ENCODE assay signal across 8 mouse cellular contexts in genomic region chr15:78914823-78915659, GRCm38 (mm10). TPM values are rescaled to one million over a fixed set of nuclear protein-coding genes. Genes with fewer than 3 reads are reported as not detected.
DNase-seq lines count a peak whose midpoint lies in the region; ATAC-seq and TF ChIP-seq lines count a peak whose summit lies in the region.

No protein-coding gene starts in this region.

- H3K36me3 ChIP-seq in heart, embryonic 12.5 days = peaks cover 34% of the 10 kb centered on the region
- H3K36me3 ChIP-seq in ES-E14 (ENCODE audit: control insufficient read depth, insufficient read depth, low read length, poor library complexity, severe bottlenecking) = peaks cover 24% of the 10 kb centered on the region; the same call in 1 of the 2 replicates
- H3K36me3 ChIP-seq in forebrain, embryonic 15.5 days = peaks cover 18% of the 10 kb centered on the region
- peaks cover 5% of the 10 kb centered on the region for H3K36me3 ChIP-seq in liver, embryonic 16.5 days (ENCODE audit: control insufficient read depth, insufficient read depth)

- 50% methylated on average over 8 of the region's 8 CpGs for WGBS in heart, embryonic 12.5 days
- 44% methylated on average over 8 of the region's 8 CpGs for WGBS in forebrain, embryonic 15.5 days
- WGBS in liver, embryonic 16.5 days (ENCODE audit: insufficient replicate concordance) = 43% methylated on average over 8 of the region's 8 CpGs

- H3K4me3 ChIP-seq in heart, embryonic 12.5 days = peak overlapping the region; percentile 65
- peak overlapping the region; percentile 85 to 92 for H3K4me3 ChIP-seq in ES-E14 (ENCODE audit: insufficient read depth in 1 of 2, low read depth in 1 of 2, low read length in 2 of 2, poor library complexity in 1 of 2, severe bottlenecking in 1 of 2)
- peak overlapping the region; percentile 67 for H3K4me3 ChIP-seq in forebrain, embryonic 15.5 days
- peak overlapping the region; percentile 68 for H3K4me3 ChIP-seq in liver, embryonic 16.5 days (ENCODE audit: low read depth, low read length)

- in situ Hi-C loops in ES-E14 (cut with MboI; ENCODE audit: low sequenced_read_pairs in 2 of 2, unreplicated experiment in 2 of 2) = no loop called here

- H3K9ac ChIP-seq in heart, embryonic 12.5 days = peak overlapping the region; percentile 85
- peak overlapping the region; percentile 86; the same call in 1 of the 2 replicates for H3K9ac ChIP-seq in ES-E14 (ENCODE audit: insufficient read depth, low read depth, low read length, poor library complexity, severe bottlenecking)
- peak overlapping the region; percentile 74 for H3K9ac ChIP-seq in forebrain, embryonic 15.5 days (replicated peaks)
- peak overlapping the region; percentile 68 for H3K9ac ChIP-seq in liver, embryonic 16.5 days (ENCODE audit: low read depth, low read length)

- H3K4me2 ChIP-seq in heart, embryonic 12.5 days = peak overlapping the region; percentile 94
- peak overlapping the region; percentile 70 for H3K4me2 ChIP-seq in forebrain, embryonic 15.5 days (replicated peaks)
- H3K4me2 ChIP-seq in liver, embryonic 16.5 days (ENCODE audit: low read depth, low read length) = peak overlapping the region; percentile 99

- peaks cover 30% of the 10 kb centered on the region for H3K4me1 ChIP-seq in heart, embryonic 12.5 days (replicated peaks)
- peaks cover 0 to 14% of the 10 kb centered on the region in 2 experiments; a peak in 1 of 4 replicates for H3K4me1 ChIP-seq in ES-E14 (ENCODE audit: control insufficient read depth in 2 of 2, insufficient read depth in 2 of 2, low read length in 2 of 2, poor library complexity in 1 of 2)
- peaks cover 37% of the 10 kb centered on the region for H3K4me1 ChIP-seq in forebrain, embryonic 15.5 days
- H3K4me1 ChIP-seq in liver, embryonic 16.5 days (ENCODE audit: control insufficient read depth, low read depth, low read length) = peaks cover 39% of the 10 kb centered on the region

- ATAC-seq in heart, embryonic 12.5 days (ENCODE audit: insufficient number of reproducible peaks, low FRiP score) = no peak
- no peak for ATAC-seq in forebrain, embryonic 15.5 days (replicated peaks)
- ATAC-seq in liver, embryonic 16.5 days (ENCODE audit: low read depth) = no peak

- no peak for DNase-seq in heart, postnatal 36 days
- DNase-seq in ES-E14 (ENCODE audit: low read depth, low spot score) = no peak
- no peak for DNase-seq in thymus, adult 18-20 months
- no peak for DNase-seq in ovary, adult 18-20 months (ENCODE audit: low spot score)
- no peak for DNase-seq in retina, embryonic 14.5 days (ENCODE audit: low spot score)

- no peaks in the 10 kb centered on the region for H3K9me3 ChIP-seq in heart, embryonic 12.5 days (replicated peaks)
- H3K9me3 ChIP-seq in ES-E14 (ENCODE audit: control insufficient read depth, insufficient read depth, low read depth, low read length) = no peaks in the 10 kb centered on the region
- H3K9me3 ChIP-seq in forebrain, embryonic 15.5 days = no peaks in the 10 kb centered on the region
- H3K9me3 ChIP-seq in liver, embryonic 16.5 days (replicated peaks; ENCODE audit: control insufficient read depth, low read length) = no peaks in the 10 kb centered on the region

- no peaks in the 10 kb centered on the region for H3K27me3 ChIP-seq in heart, embryonic 12.5 days (replicated peaks)
- no peaks in the 10 kb centered on the region for H3K27me3 ChIP-seq in forebrain, embryonic 15.5 days
- H3K27me3 ChIP-seq in liver, embryonic 16.5 days (ENCODE audit: control insufficient read depth, insufficient read depth, low read depth, low read length) = no peaks in the 10 kb centered on the region

- H3K27ac ChIP-seq in heart, embryonic 12.5 days (ENCODE audit: poor library complexity, severe bottlenecking) = no peak overlapping the region
- H3K27ac ChIP-seq in ES-E14 (ENCODE audit: insufficient read depth, low read depth, low read length, poor library complexity, severe bottlenecking) = no peak overlapping the region
- H3K27ac ChIP-seq in forebrain, embryonic 15.5 days (replicated peaks) = peak overlapping the region; percentile 95
- no peak overlapping the region for H3K27ac ChIP-seq in liver, embryonic 16.5 days (ENCODE audit: low read length)

- intact Hi-C loops in heart, postnatal 36 days (cut with DNase I) = loop anchor here (1.0 to 5.0 kb wide), 4 partner anchors 16 to 157 kb away; no protein-coding TSS in a partner anchor

TF ChIP-seq in ES-E14, 5 proteins besides CTCF, POLR2A, EP300 and RAD21:
- no peak for TF ChIP-seq MAFK (IDR thresholded peaks at IDR 0.05; ENCODE audit: insufficient read depth, low read depth, low read length)
- no peak for TF ChIP-seq ZNF384 (IDR thresholded peaks at IDR 0.05; ENCODE audit: low read depth, low read length)
- TF ChIP-seq HCFC1 (IDR thresholded peaks at IDR 0.05; ENCODE audit: borderline replicate concordance, insufficient read depth, low read length) = no peak
- no peak for TF ChIP-seq ZC3H11A (IDR thresholded peaks at IDR 0.05; ENCODE audit: borderline replicate concordance, low read depth, low read length)
- no peak for TF ChIP-seq CHD2 (IDR thresholded peaks at IDR 0.05; ENCODE audit: low read depth, low read length)

RNA-seq across cellular contexts. Expression of gene Pdxp, which starts 1.3 kb away (rescaled TPM):
- polyA plus RNA-seq in heart, embryonic 12.5 days (2016; fragmentation: Nextera tagmentation; extraction: Ambion mirVana) = 33.4 and 34.2 TPM in 2 replicates
- total RNA-seq in heart, postnatal 36 days (2021) = under 1 TPM; 0.60 to 0.78 TPM
- 15.8 and 19.7 TPM in 2 replicates for total RNA-seq in ES-E14 (2012; rRNA removed)
- polyA plus RNA-seq in forebrain, embryonic 15.5 days (2015; fragmentation: Nextera tagmentation; extraction: Ambion mirVana) = 99.5 and 101 TPM in 2 replicates
- polyA plus RNA-seq in liver, embryonic 16.5 days (2015; fragmentation: Nextera tagmentation; extraction: Ambion mirVana) = 2.7 and 3.1 TPM in 2 replicates

RNA-seq across cellular contexts. Expression of gene Lgals1, which starts 11.5 kb away (rescaled TPM):
- polyA plus RNA-seq in heart, embryonic 12.5 days (2016; fragmentation: Nextera tagmentation; extraction: Ambion mirVana) = 667 and 690 TPM in 2 replicates
- 100 to 1,000 TPM; 180 to 208 TPM for total RNA-seq in heart, postnatal 36 days (2021)
- 541 and 1,081 TPM in 2 replicates for total RNA-seq in ES-E14 (2012; rRNA removed)
- polyA plus RNA-seq in forebrain, embryonic 15.5 days (2015; fragmentation: Nextera tagmentation; extraction: Ambion mirVana) = 61.7 and 66.5 TPM in 2 replicates
- polyA plus RNA-seq in liver, embryonic 16.5 days (2015; fragmentation: Nextera tagmentation; extraction: Ambion mirVana) = 295 and 318 TPM in 2 replicates

RNA-seq across cellular contexts. Expression of gene Sh3bp1, which starts 15.5 kb away (rescaled TPM):
- polyA plus RNA-seq in heart, embryonic 12.5 days (2016; fragmentation: Nextera tagmentation; extraction: Ambion mirVana) = 26.2 and 26.8 TPM in 2 replicates
- total RNA-seq in heart, postnatal 36 days (2021) = 1 to 10 TPM; 5.8 to 6.5 TPM
- total RNA-seq in ES-E14 (2012; rRNA removed) = 10.5 and 17.3 TPM in 2 replicates
- polyA plus RNA-seq in forebrain, embryonic 15.5 days (2015; fragmentation: Nextera tagmentation; extraction: Ambion mirVana) = 3.6 and 5.9 TPM in 2 replicates
- polyA plus RNA-seq in liver, embryonic 16.5 days (2015; fragmentation: Nextera tagmentation; extraction: Ambion mirVana) = 13.1 and 14.2 TPM in 2 replicates

RNA-seq across cellular contexts. Expression of gene Gm49510, which starts 15.6 kb away (rescaled TPM):
- 0.15 and 0.47 TPM in 2 replicates for polyA plus RNA-seq in heart, embryonic 12.5 days (2016; fragmentation: Nextera tagmentation; extraction: Ambion mirVana)
- not detected for total RNA-seq in heart, postnatal 36 days (2021)
- 0.11 TPM in 1 of 2 replicates, not detected in the other for total RNA-seq in ES-E14 (2012; rRNA removed)
- polyA plus RNA-seq in forebrain, embryonic 15.5 days (2015; fragmentation: Nextera tagmentation; extraction: Ambion mirVana) = not detected in 2 replicates
- polyA plus RNA-seq in liver, embryonic 16.5 days (2015; fragmentation: Nextera tagmentation; extraction: Ambion mirVana) = 0.18 and 0.22 TPM in 2 replicates

RNA-seq across cellular contexts. Expression of gene Nol12, which starts 19.7 kb away (rescaled TPM):
- 37.9 and 39.9 TPM in 2 replicates for polyA plus RNA-seq in heart, embryonic 12.5 days (2016; fragmentation: Nextera tagmentation; extraction: Ambion mirVana)
- total RNA-seq in heart, postnatal 36 days (2021) = 10 to 100 TPM; 14.2 to 16.2 TPM
- total RNA-seq in ES-E14 (2012; rRNA removed) = 26.1 and 26.6 TPM in 2 replicates
- 57.4 and 59.3 TPM in 2 replicates for polyA plus RNA-seq in forebrain, embryonic 15.5 days (2015; fragmentation: Nextera tagmentation; extraction: Ambion mirVana)
- polyA plus RNA-seq in liver, embryonic 16.5 days (2015; fragmentation: Nextera tagmentation; extraction: Ambion mirVana) = 24.0 and 25.1 TPM in 2 replicates
